Mouse (Mus musculus) megakaryocyte, embryonic 14.5 days (primary cell): ENCODE measurements at regions not wholly inside any gene's neighbourhood (a gene's known extent, or its start where the extent isn't known, plus 50 kb on each side); places are given as distances from the start of the nearest gene placed in this dataset.

Experiments
- H3K27me3 ChIP-seq: replicated peaks from 2 replicates; pipeline ENCODE3; 2012; ENCODE audit warnings: inconsistent platforms
- H3K36me3 ChIP-seq: replicated peaks from 2 replicates; pipeline ENCODE3; 2012; ENCODE audit warnings: low read length, inconsistent platforms, mixed read lengths
- H3K4me1 ChIP-seq: 2 replicates; pipeline ENCODE4 v1.6.1; 2012; ENCODE audit warnings: inconsistent platforms
- H3K4me3 ChIP-seq: replicated peaks from 2 replicates; pipeline ENCODE3; 2012; ENCODE audit warnings: moderate library complexity, mild to moderate bottlenecking, inconsistent platforms
- H3K9me3 ChIP-seq: 2 replicates; pipeline ENCODE4 v1.6.1; 2012; ENCODE audit warnings: inconsistent platforms
- FLI1 ChIP-seq: IDR thresholded peaks from 2 replicates; pipeline ENCODE4 v1.6.1; 2012; ENCODE audit warnings: low read length, inconsistent platforms, mixed read lengths
- GATA1 ChIP-seq: IDR thresholded peaks from 3 replicates; pipeline ENCODE4 v1.6.1; 2012; ENCODE audit warnings: mixed read lengths, low read length, inconsistent platforms, borderline replicate concordance

- no peak for TF ChIP-seq FLI1
- no peak for TF ChIP-seq GATA1
- peaks cover 25% of the 10 kb centered on the region for H3K27me3 ChIP-seq
- H3K4me3 ChIP-seq, result no peak overlapping the region
- peaks cover 6% of the 10 kb centered on the region for H3K4me1 ChIP-seq
- no peaks in the 10 kb centered on the region for H3K36me3 ChIP-seq
- no peaks in the 10 kb centered on the region for H3K9me3 ChIP-seq
Observed at GRCm38 (mm10) chr19:37831406-37831805, 133.8 kb downstream of the Cyp26a1 start.

GRCm38 (mm10) chr19:37836900-37837299 lies 139.3 kb downstream of the Cyp26a1 start:
- Histone ChIP-seq H3K27me3 (peaks cover 27% of the 10 kb centered on the region), H3K4me3 (no peak overlapping the region), H3K9me3 (no peaks in the 10 kb centered on the region), H3K4me1 (peaks cover 6% of the 10 kb centered on the region), H3K36me3 (no peaks in the 10 kb centered on the region)
- TF ChIP-seq FLI1 (no peak), GATA1 (no peak)
